Comparison of ENCODE assay signal across 8 mouse cellular contexts in genomic region chr6:88123858-88124261, GRCm38 (mm10). TPM values are rescaled to one million over a fixed set of nuclear protein-coding genes. Genes with fewer than 3 reads are reported as not detected.
A peak's percentile ranks its signal among the peaks of the same experiment; 100 is the strongest.
DNase-seq lines count a peak whose midpoint lies in the region; ATAC-seq and TF ChIP-seq lines count a peak whose summit lies in the region.

No protein-coding gene starts in this region.

- no peak overlapping the region for H3ac ChIP-seq in C2C12 (ENCODE audit: control insufficient read depth, insufficient read length, low read depth)

- ATAC-seq in forebrain, embryonic 12.5 days (ENCODE audit: low FRiP score) = peak; percentile 68; the same call in 1 of the 2 replicates
- ATAC-seq in megakaryocyte, adult 5-6 weeks (ENCODE audit: poor library complexity, severe bottlenecking) = peak; percentile 69
- peak; percentile 91 for ATAC-seq in stomach, embryonic 16.5 days (ENCODE audit: insufficient read depth, low FRiP score)

- peak overlapping the region; percentile 37 for H3K4me2 ChIP-seq in forebrain, embryonic 12.5 days
- peak overlapping the region; percentile 35; the same call in 1 of the 2 replicates for H3K4me2 ChIP-seq in stomach, embryonic 16.5 days (ENCODE audit: low read depth, low read length)

- H3K27me3 ChIP-seq in C2C12 (ENCODE audit: control insufficient read depth, insufficient read depth, insufficient read length) = peaks cover 7% of the 10 kb centered on the region
- 0 out of 2 replicates have a peak, but pooled peaks cover 3% of the 10 kb centered on the region for H3K27me3 ChIP-seq in forebrain, embryonic 12.5 days
- peaks cover 29% of the 10 kb centered on the region for H3K27me3 ChIP-seq in hindbrain, embryonic 10.5 days (ENCODE audit: insufficient read depth, poor library complexity, severe bottlenecking)
- H3K27me3 ChIP-seq in stomach, embryonic 16.5 days (ENCODE audit: control insufficient read depth, insufficient read depth, low read length) = no peaks in the 10 kb centered on the region

- no peaks in the 10 kb centered on the region for H3K9me3 ChIP-seq in forebrain, embryonic 12.5 days
- H3K9me3 ChIP-seq in hindbrain, embryonic 10.5 days = 0 out of 2 replicates have a peak, but pooled peaks cover 2% of the 10 kb centered on the region
- H3K9me3 ChIP-seq in stomach, embryonic 16.5 days (replicated peaks; ENCODE audit: control insufficient read depth, low read length) = no peaks in the 10 kb centered on the region

- peaks cover 10% of the 10 kb centered on the region for H3K4me1 ChIP-seq in forebrain, embryonic 12.5 days
- peaks cover 17% of the 10 kb centered on the region for H3K4me1 ChIP-seq in hindbrain, embryonic 10.5 days (replicated peaks)
- peaks cover 8% of the 10 kb centered on the region; the same call in 1 of the 2 replicates for H3K4me1 ChIP-seq in stomach, embryonic 16.5 days (ENCODE audit: control insufficient read depth, insufficient read depth, low read length)

- no peaks in the 10 kb centered on the region for H3K79me3 ChIP-seq in C2C12 (ENCODE audit: low read depth)

- DNase-seq in WW6 (ENCODE audit: low read depth, low spot score) = peak; percentile 68
- DNase-seq in hindbrain, embryonic 10.5 days (ENCODE audit: low spot score) = peak; percentile 72
- DNase-seq in layer of hippocampus, postnatal 36 days = peak; percentile 43 to 54
- no peak for DNase-seq in B cell, adult 2 months

- 3% methylated on average over 9 of the region's 9 CpGs for WGBS in forebrain, embryonic 12.5 days
- 1% methylated on average over 9 of the region's 9 CpGs for WGBS in hindbrain, embryonic 10.5 days
- WGBS in stomach, embryonic 16.5 days = 2% methylated on average over 9 of the region's 9 CpGs

- no peak overlapping the region for H3K4me3 ChIP-seq in C2C12 (ENCODE audit: insufficient read depth, poor library complexity, severe bottlenecking)
- no peak overlapping the region for H3K4me3 ChIP-seq in forebrain, embryonic 12.5 days (replicated peaks)
- peak overlapping the region; percentile 37 for H3K4me3 ChIP-seq in hindbrain, embryonic 10.5 days
- H3K4me3 ChIP-seq in stomach, embryonic 16.5 days (replicated peaks; ENCODE audit: low read length) = no peak overlapping the region

- no peak overlapping the region for H3K9ac ChIP-seq in forebrain, embryonic 12.5 days
- H3K9ac ChIP-seq in stomach, embryonic 16.5 days (ENCODE audit: low read length) = 0 out of 2 replicates have a peak overlapping the region, but pooled peaks have one; percentile 3

- no peak overlapping the region for H3K27ac ChIP-seq in forebrain, embryonic 12.5 days
- H3K27ac ChIP-seq in hindbrain, embryonic 10.5 days = peak overlapping the region; percentile 66
- no peak overlapping the region for H3K27ac ChIP-seq in stomach, embryonic 16.5 days (ENCODE audit: low read length)

- H3K36me3 ChIP-seq in C2C12 (ENCODE audit: control insufficient read depth, insufficient read depth) = no peaks in the 10 kb centered on the region
- H3K36me3 ChIP-seq in forebrain, embryonic 12.5 days (replicated peaks) = no peaks in the 10 kb centered on the region
- H3K36me3 ChIP-seq in hindbrain, embryonic 10.5 days = no peaks in the 10 kb centered on the region
- no peaks in the 10 kb centered on the region for H3K36me3 ChIP-seq in stomach, embryonic 16.5 days (ENCODE audit: control insufficient read depth, insufficient read depth, low read length)

- TF ChIP-seq CTCF in C2C12 (IDR thresholded peaks at IDR 0.05; ENCODE audit: control insufficient read depth, insufficient read depth, insufficient read length) = peak; percentile 48

- no peaks in the 10 kb centered on the region for H3K79me2 ChIP-seq in C2C12 (ENCODE audit: control insufficient read depth, insufficient read depth)

TF ChIP-seq in C2C12, 6 proteins besides CTCF, POLR2A, EP300 and RAD21:
- TF ChIP-seq CEBPB (IDR thresholded peaks at IDR 0.05; ENCODE audit: low read depth) = no peak
- no peak for TF ChIP-seq MAX (IDR thresholded peaks at IDR 0.05)
- no peak for TF ChIP-seq FOSL1 (IDR thresholded peaks at IDR 0.05; ENCODE audit: insufficient read depth, low read length, poor library complexity, severe bottlenecking)
- no peak for TF ChIP-seq MYOD1 (IDR thresholded peaks at IDR 0.05; ENCODE audit: control insufficient read depth, insufficient read length, low read depth)
- no peak for TF ChIP-seq MYOG (IDR thresholded peaks at IDR 0.05; ENCODE audit: control insufficient read depth, extremely low read depth, insufficient read length)
- TF ChIP-seq USF1 (IDR thresholded peaks at IDR 0.05; ENCODE audit: low read depth) = no peak

RNA-seq across cellular contexts. Expression of gene Rpn1, which starts 39.6 kb away (rescaled TPM):
- polyA plus RNA-seq in C2C12 (2012; fragmentation: generic; extraction: Trizol) = 181 TPM
- 238 and 258 TPM in 2 replicates for polyA plus RNA-seq in forebrain, embryonic 12.5 days (2016; fragmentation: Nextera tagmentation; extraction: Ambion mirVana)
- polyA plus RNA-seq in hindbrain, embryonic 10.5 days (2016; fragmentation: Nextera tagmentation; extraction: Ambion mirVana) = 277 and 300 TPM in 2 replicates
- total RNA-seq in layer of hippocampus, postnatal 36 days (2021) = 100 to 1,000 TPM; 185 to 192 TPM
- 56.6 and 67.2 TPM in 2 replicates for total RNA-seq in megakaryocyte, adult 5-6 weeks (2015)
- total RNA-seq in megakaryocyte, adult 5-6 weeks (2017) = 130 and 142 TPM in 2 replicates
- 468 and 478 TPM in 2 replicates for polyA plus RNA-seq in stomach, embryonic 16.5 days (2015; fragmentation: Nextera tagmentation; extraction: Ambion mirVana)

Comparison
In these comparisons a context has a peak if more than half of its experiments do, and no peak if none do; other contexts are left out.
1. DNase-seq: peak in WW6 (single experiment), hindbrain, embryonic 10.5 days (single experiment) and layer of hippocampus, postnatal 36 days (2 of 2); none in B cell, adult 2 months (0 of 2).
2. Peak in every context shown above with its lines, with median percentiles within 50 percentile points of each other: ATAC-seq.